Mouse (Mus musculus) ES-E14 (cell line): ENCODE measurements around the gene Nsun2. TPM values are rescaled to one million over a fixed set of nuclear protein-coding genes. Genes with fewer than 3 reads are reported as not detected.

Experiments
- DNase-seq: peaks from one replicate; pipeline ENCODE4 v3.0.0-alpha.2; 2013; ENCODE audit warnings: low read depth, low spot score
- H3K27ac ChIP-seq: 2 replicates; pipeline ENCODE4 v1.5.1; 2012; ENCODE audit warnings: low read depth, mild to moderate bottlenecking, low read length, moderate library complexity, mixed read lengths; ENCODE audit not compliant: poor library complexity, insufficient read depth, severe bottlenecking
- H3K36me3 ChIP-seq: 2 replicates; pipeline ENCODE4 v1.6.1; 2012; ENCODE audit warnings: mild to moderate bottlenecking, low read length, moderate library complexity, mixed read lengths; ENCODE audit not compliant: control insufficient read depth, poor library complexity, insufficient read depth, severe bottlenecking
- H3K4me1 ChIP-seq, 2 experiments: fragments of 150-350 bp in 1 of 2; sonication (generic) in 1 of 2; 2 replicates each; pipeline ENCODE4 v1.6.1; 2012; ENCODE audit warnings: low read length in 2 of 2, mild to moderate bottlenecking in 1 of 2, mixed read lengths in 1 of 2; ENCODE audit not compliant: control insufficient read depth in 2 of 2, insufficient read depth in 2 of 2, poor library complexity in 1 of 2
- H3K4me3 ChIP-seq, 2 experiments: fragments of 150-350 bp in 1 of 2; sonication (generic) in 1 of 2; 2 replicates each; pipeline ENCODE4 v1.5.1; 2012; ENCODE audit warnings: low read length in 2 of 2, low read depth in 1 of 2, mild to moderate bottlenecking in 1 of 2, mixed read lengths in 1 of 2; ENCODE audit not compliant: insufficient read depth in 1 of 2, poor library complexity in 1 of 2, severe bottlenecking in 1 of 2
- H3K9ac ChIP-seq: 2 replicates; pipeline ENCODE4 v1.6.1; 2012; ENCODE audit warnings: low read depth, mild to moderate bottlenecking, low read length, mixed read lengths; ENCODE audit not compliant: poor library complexity, insufficient read depth, severe bottlenecking
- H3K9me3 ChIP-seq: fragments of 150-350 bp; sonication (generic); 2 replicates; pipeline ENCODE4 v1.6.1; 2012; ENCODE audit warnings: low read depth, mild to moderate bottlenecking, low read length; ENCODE audit not compliant: control insufficient read depth, insufficient read depth
- CHD2 ChIP-seq: IDR thresholded peaks from 2 replicates; pipeline ENCODE4 v1.6.1; 2014; ENCODE audit warnings: mild to moderate bottlenecking, low read depth, low read length, inconsistent platforms
- HCFC1 ChIP-seq: IDR thresholded peaks from 2 replicates; pipeline ENCODE4 v1.6.1; 2012; ENCODE audit warnings: low read length, inconsistent platforms, borderline replicate concordance; ENCODE audit not compliant: insufficient read depth
- MAFK ChIP-seq: IDR thresholded peaks from 2 replicates; pipeline ENCODE4 v1.6.1; 2014; ENCODE audit warnings: mild to moderate bottlenecking, low read depth, low read length, inconsistent platforms; ENCODE audit not compliant: insufficient read depth
- ZC3H11A ChIP-seq: IDR thresholded peaks from 2 replicates; pipeline ENCODE4 v1.6.1; 2012; ENCODE audit warnings: low read depth, mild to moderate bottlenecking, inconsistent platforms, low read length, borderline replicate concordance
- ZNF384 ChIP-seq: IDR thresholded peaks from 2 replicates; pipeline ENCODE4 v1.6.1; 2012; ENCODE audit warnings: low read depth, low read length, inconsistent platforms
- in situ Hi-C, 2 experiments: fragments of 600-800 bp; cut with MboI; formaldehyde crosslinking; loops; one replicate each; pipeline ENCODE4 v1.15.1; 2025; ENCODE audit warnings: low sequenced_read_pairs in 2 of 2, inconsistent platforms in 1 of 2; ENCODE audit not compliant: unreplicated experiment in 2 of 2
- total RNA-seq: library from RNA; depleted of rRNA; stranded (reverse); fragments of 300-350 nt; gene quantifications from 2 replicates; pipeline ENCODE4 v1.2.3, GENCODE M21; 2012

Gene Nsun2
- total RNA-seq, 1 experiment = 220 TPM

- Histone ChIP-seq H3K4me1 (peaks cover 3 to 16% of the 10 kb centered on the region in 2 experiments; a peak in 2 of 4 replicates), H3K9ac (0 out of 2 replicates have a peak overlapping the region, but pooled peaks have one; percentile 12), H3K9me3 (no peaks in the 10 kb centered on the region), H3K36me3 (peaks cover 5% of the 10 kb centered on the region; the same call in 1 of the 2 replicates), H3K4me3 (peak overlapping the region; percentile 73 to 90), H3K27ac (no peak overlapping the region)
- in situ Hi-C loops = no loop called here
- TF ChIP-seq CHD2 (no peak), ZC3H11A (no peak), HCFC1 (no peak), MAFK (no peak), ZNF384 (no peak)
- no peak for DNase-seq
These were observed 1.2 kb upstream of the Nsun2 start for GRCm38 (mm10) chr13:69532101-69532892.

- peaks cover 3 to 16% of the 10 kb centered on the region in 2 experiments; a peak in 2 of 4 replicates for H3K4me1 ChIP-seq
These were observed 597 bp upstream of the Nsun2 start for GRCm38 (mm10) chr13:69532893-69533404.

GRCm38 (mm10) chr13:69534334-69534653, 748 bp downstream of the Nsun2 start, which contains the start of gene Tent4a:
Gene Tent4a, minus strand, starts transcription at chr13:69534617.
- TF ChIP-seq ZNF384 (no peak), CHD2 (no peak), ZC3H11A (no peak), HCFC1 (no peak), MAFK (no peak)
- H3K4me1 ChIP-seq = peaks cover 3 to 21% of the 10 kb centered on the region in 2 experiments; a peak in 2 of 4 replicates

More at GRCm38 (mm10) chr13:69532893-69533404, 597 bp upstream of the Nsun2 start:
- no peaks in the 10 kb centered on the region for H3K9me3 ChIP-seq
- peak overlapping the region; percentile 73 to 90 for H3K4me3 ChIP-seq
- no peak for TF ChIP-seq ZC3H11A
- TF ChIP-seq MAFK = no peak
- TF ChIP-seq CHD2 = no peak
- no peak overlapping the region for H3K27ac ChIP-seq
- H3K9ac ChIP-seq = peak overlapping the region; percentile 91
- DNase-seq = no peak
- peaks cover 5% of the 10 kb centered on the region; the same call in 1 of the 2 replicates for H3K36me3 ChIP-seq
- in situ Hi-C loops = no loop called here

GRCm38 (mm10) chr13:69534654-69535551, 1.4 kb downstream of the Nsun2 start:
- Histone ChIP-seq H3K9ac (peak overlapping the region; percentile 97), H3K36me3 (peaks cover 3% of the 10 kb centered on the region; the same call in 1 of the 2 replicates), H3K4me3 (peak overlapping the region; percentile 76 to 90), H3K27ac (peak overlapping the region; percentile 91), H3K4me1 (peaks cover 3 to 21% of the 10 kb centered on the region in 2 experiments; a peak in 2 of 4 replicates), H3K9me3 (no peaks in the 10 kb centered on the region)
- in situ Hi-C loops = no loop called here
- TF ChIP-seq HCFC1 = 0 out of 2 replicates have a peak, but pooled peaks have one; percentile 41
- no peak for TF ChIP-seq ZC3H11A
- DNase-seq = peak; percentile 90

More at GRCm38 (mm10) chr13:69534334-69534653, 748 bp downstream of the Nsun2 start, which contains the start of gene Tent4a:
- no peak for DNase-seq
- peaks cover 5% of the 10 kb centered on the region; the same call in 1 of the 2 replicates for H3K36me3 ChIP-seq
- in situ Hi-C loops = no loop called here
- H3K27ac ChIP-seq = peak within 1 kb of the TSS; percentile 91
- peak within 1 kb of the TSS; percentile 97 for H3K9ac ChIP-seq
- H3K9me3 ChIP-seq = no peaks in the 10 kb centered on the region
- H3K4me3 ChIP-seq = peak within 1 kb of the TSS; percentile 76 to 90
